Mouse (Mus musculus) midbrain, embryonic 13.5 days (tissue): ENCODE results near the gene Vegfd. TPM values are rescaled to one million over a fixed set of nuclear protein-coding genes. Genes with fewer than 3 reads are reported as not detected.

Source experiments
- ATAC-seq: fragments of 200-750 bp; cut with Nextera tagmentation; 2 replicates; pipeline ENCODE4 v1.8.0; 2017; ENCODE audit warnings: mild to moderate bottlenecking, moderate TSS enrichment, moderate library complexity
- H3K27ac ChIP-seq: fragments of 300-500 bp; sonication (generic); 2 replicates; pipeline ENCODE4 v1.5.1; 2015; ENCODE audit warnings: inconsistent platforms, mild to moderate bottlenecking, moderate library complexity
- H3K27me3 ChIP-seq: fragments of 300-500 bp; sonication (generic); 2 replicates; pipeline ENCODE4 v1.6.1; 2015; ENCODE audit warnings: mild to moderate bottlenecking, inconsistent platforms
- H3K36me3 ChIP-seq: fragments of 300-500 bp; sonication (generic); 2 replicates; pipeline ENCODE4 v1.6.1; 2015; ENCODE audit warnings: mild to moderate bottlenecking, inconsistent platforms
- H3K4me1 ChIP-seq: fragments of 300-500 bp; sonication (generic); replicated peaks from 2 replicates; pipeline ENCODE4 v1.6.1; 2015; ENCODE audit warnings: inconsistent platforms
- H3K4me2 ChIP-seq: fragments of 300-500 bp; sonication (generic); replicated peaks from 2 replicates; pipeline ENCODE4 v1.6.1; 2015; ENCODE audit warnings: moderate library complexity, mild to moderate bottlenecking, inconsistent platforms
- H3K4me3 ChIP-seq: fragments of 300-500 bp; sonication (generic); replicated peaks from 2 replicates; pipeline ENCODE4 v1.5.1; 2015; ENCODE audit warnings: mild to moderate bottlenecking, inconsistent platforms
- H3K9ac ChIP-seq: fragments of 300-500 bp; sonication (generic); replicated peaks from 2 replicates; pipeline ENCODE4 v1.6.1; 2015; ENCODE audit warnings: mild to moderate bottlenecking, inconsistent platforms
- H3K9me3 ChIP-seq: fragments of 300-500 bp; sonication (generic); 2 replicates; pipeline ENCODE4 v1.6.1; 2016; ENCODE audit warnings: mild to moderate bottlenecking, inconsistent platforms
- WGBS: fragments of 180-500 bp; shearing (Covaris S2); methylation state at CpG from one replicate; pipeline ENCODE4 v1.1.7; 2015; 5-methylcytosine and 5-hydroxymethylcytosine counted together
- polyA plus RNA-seq: library from polyadenylated mRNA; unstranded; fragments of >200 nt; fragmentation: Nextera tagmentation; extraction: Ambion mirVana; gene quantifications from 2 replicates; pipeline ENCODE4 v1.2.1, GENCODE M21; 2015

The Vegfd gene
- 0.12 and 0.49 TPM in 2 replicates for polyA plus RNA-seq

GRCm38 (mm10) chrX:164373081-164373480, at the start of gene Vegfd:
Gene Vegfd, plus strand, starts transcription at chrX:164373378.
- no peak for ATAC-seq
- no peak within 1 kb of the TSS for H3K4me3 ChIP-seq
- no peaks in the 10 kb centered on the region for H3K36me3 ChIP-seq
- H3K27ac ChIP-seq, result no peak within 1 kb of the TSS
- no peaks in the 10 kb centered on the region for H3K9me3 ChIP-seq
- H3K9ac ChIP-seq, result no peak within 1 kb of the TSS
- WGBS, result 41% methylated on average over 3 of the region's 3 CpGs
- no peaks in the 10 kb centered on the region for H3K4me1 ChIP-seq
- no peaks in the 10 kb centered on the region; the same call in 1 of the 2 replicates for H3K27me3 ChIP-seq
- H3K4me2 ChIP-seq, result no peak within 1 kb of the TSS

DNA sequence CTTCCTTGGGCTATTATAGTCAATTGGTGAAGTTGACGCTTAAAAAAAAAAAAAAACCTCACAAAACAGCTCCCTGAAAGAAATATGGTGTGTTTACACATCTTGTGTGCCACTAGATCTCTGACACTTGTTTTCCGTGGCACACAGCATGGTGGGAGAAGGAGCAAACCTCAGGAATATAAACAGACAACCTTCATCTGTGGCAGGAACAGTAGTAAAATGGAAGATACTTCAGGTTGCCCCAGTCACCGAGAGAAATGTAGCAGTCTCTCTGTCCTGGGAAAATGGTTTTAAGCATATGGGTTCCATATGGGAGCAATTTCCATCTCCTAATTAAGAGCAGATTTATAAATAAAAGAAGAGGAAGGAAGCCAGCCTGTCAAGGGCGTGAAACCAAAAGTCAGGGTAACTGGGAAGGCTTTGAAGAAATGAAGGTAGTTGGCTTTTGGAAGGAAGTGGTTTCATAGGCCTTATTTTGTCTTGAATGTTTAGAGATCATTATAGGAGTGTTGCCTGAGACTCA, 49.7 kb upstream of the Vegfd start:
- H3K27ac ChIP-seq, result no peak overlapping the region
- no peak overlapping the region for H3K4me3 ChIP-seq
- no peak overlapping the region for H3K9ac ChIP-seq
- H3K4me2 ChIP-seq, result no peak overlapping the region
- no peaks in the 10 kb centered on the region for H3K9me3 ChIP-seq
- no peak for ATAC-seq
- no peaks in the 10 kb centered on the region for H3K4me1 ChIP-seq
- H3K27me3 ChIP-seq, result peaks cover 9% of the 10 kb centered on the region; the same call in 1 of the 2 replicates
- WGBS, result 75% methylated on average over 4 of the region's 4 CpGs
- H3K36me3 ChIP-seq, result no peaks in the 10 kb centered on the region

- ATAC-seq, result no peak
- WGBS, result 89% methylated on average over 2 of the region's 2 CpGs
These were observed 42.8 kb upstream of the Vegfd start for GRCm38 (mm10) chrX:164330351-164330750.

DNA sequence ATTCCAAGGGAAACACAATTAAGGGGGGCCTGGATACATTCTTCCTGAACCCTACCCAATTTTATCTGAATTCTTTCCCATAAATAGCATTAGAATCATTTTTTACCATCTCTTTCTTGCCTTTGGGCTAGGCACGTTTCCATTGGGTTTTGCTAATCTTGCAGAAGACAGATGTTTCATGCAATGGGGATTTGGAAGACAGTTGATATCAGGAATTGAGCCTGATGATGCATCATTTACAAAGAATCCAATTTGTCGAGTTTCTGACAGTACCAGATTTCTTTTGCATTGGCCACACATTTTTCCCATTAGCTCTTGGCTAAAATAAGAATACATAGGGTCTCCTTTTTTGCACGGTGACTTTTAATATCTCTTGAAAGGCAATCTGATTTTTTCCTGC, 42.4 kb upstream of the Vegfd start:
- H3K9me3 ChIP-seq, result no peaks in the 10 kb centered on the region
- no peak overlapping the region for H3K4me2 ChIP-seq
- H3K9ac ChIP-seq, result no peak overlapping the region
- no peaks in the 10 kb centered on the region for H3K4me1 ChIP-seq
- H3K4me3 ChIP-seq, result no peak overlapping the region
- no peaks in the 10 kb centered on the region for H3K36me3 ChIP-seq
- no peaks in the 10 kb centered on the region for H3K27me3 ChIP-seq
- no peak overlapping the region for H3K27ac ChIP-seq
- no peak for ATAC-seq
- WGBS, result 77% methylated on average over 3 of the region's 3 CpGs

More at GRCm38 (mm10) chrX:164330351-164330750, 42.8 kb upstream of the Vegfd start:
- no peak overlapping the region for H3K4me2 ChIP-seq
- no peak overlapping the region for H3K27ac ChIP-seq
- H3K9ac ChIP-seq, result no peak overlapping the region
- no peaks in the 10 kb centered on the region for H3K27me3 ChIP-seq
- no peak overlapping the region for H3K4me3 ChIP-seq
- H3K36me3 ChIP-seq, result no peaks in the 10 kb centered on the region
- H3K4me1 ChIP-seq, result no peaks in the 10 kb centered on the region
- no peaks in the 10 kb centered on the region for H3K9me3 ChIP-seq

GRCm38 (mm10) chrX:164338591-164338990, 34.6 kb upstream of the Vegfd start:
- ATAC-seq, result no peak
- no peak overlapping the region for H3K4me3 ChIP-seq
- no peak overlapping the region for H3K4me2 ChIP-seq
- H3K27me3 ChIP-seq, result no peaks in the 10 kb centered on the region
- no peaks in the 10 kb centered on the region for H3K36me3 ChIP-seq
- H3K4me1 ChIP-seq, result no peaks in the 10 kb centered on the region
- WGBS, result 90% methylated on average over 4 of the region's 4 CpGs
- no peak overlapping the region for H3K9ac ChIP-seq
- H3K27ac ChIP-seq, result no peak overlapping the region
- no peaks in the 10 kb centered on the region for H3K9me3 ChIP-seq

- Histone ChIP-seq H3K36me3 (no peaks in the 10 kb centered on the region), H3K9ac (no peak overlapping the region), H3K9me3 (no peaks in the 10 kb centered on the region), H3K4me2 (no peak overlapping the region), H3K27ac (no peak overlapping the region), H3K4me3 (no peak overlapping the region), H3K4me1 (no peaks in the 10 kb centered on the region), H3K27me3 (no peaks in the 10 kb centered on the region)
- no peak for ATAC-seq
- 95% methylated on average over 4 of the region's 4 CpGs for WGBS
These were observed 27.7 kb upstream of the Vegfd start for GRCm38 (mm10) chrX:164345359-164345938.

DNA sequence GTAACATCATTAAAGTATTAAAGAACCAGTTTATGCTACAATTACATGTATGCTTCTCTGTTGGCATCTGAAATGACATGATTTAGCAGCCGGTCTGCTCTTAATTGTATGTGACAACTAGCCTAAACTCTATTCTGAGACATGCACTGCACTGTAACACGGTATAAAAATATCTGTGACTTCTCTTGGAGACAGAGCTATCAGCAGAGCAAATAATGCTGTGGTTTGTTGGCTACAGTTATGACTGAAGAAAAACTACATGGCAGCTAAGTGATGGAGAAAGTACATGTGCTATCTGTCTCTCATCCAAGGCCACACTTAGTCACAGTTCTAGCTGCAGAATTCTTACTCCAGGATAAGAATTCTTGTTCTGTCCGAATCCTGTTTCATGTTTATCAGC, 24.2 kb upstream of the Vegfd start:
- Histone ChIP-seq H3K36me3 (no peaks in the 10 kb centered on the region), H3K9ac (no peak overlapping the region), H3K27ac (no peak overlapping the region), H3K4me2 (no peak overlapping the region), H3K9me3 (no peaks in the 10 kb centered on the region), H3K4me3 (no peak overlapping the region), H3K4me1 (no peaks in the 10 kb centered on the region), H3K27me3 (no peaks in the 10 kb centered on the region)
- 93% methylated on average over 3 of the region's 3 CpGs for WGBS
- ATAC-seq, result no peak

DNA sequence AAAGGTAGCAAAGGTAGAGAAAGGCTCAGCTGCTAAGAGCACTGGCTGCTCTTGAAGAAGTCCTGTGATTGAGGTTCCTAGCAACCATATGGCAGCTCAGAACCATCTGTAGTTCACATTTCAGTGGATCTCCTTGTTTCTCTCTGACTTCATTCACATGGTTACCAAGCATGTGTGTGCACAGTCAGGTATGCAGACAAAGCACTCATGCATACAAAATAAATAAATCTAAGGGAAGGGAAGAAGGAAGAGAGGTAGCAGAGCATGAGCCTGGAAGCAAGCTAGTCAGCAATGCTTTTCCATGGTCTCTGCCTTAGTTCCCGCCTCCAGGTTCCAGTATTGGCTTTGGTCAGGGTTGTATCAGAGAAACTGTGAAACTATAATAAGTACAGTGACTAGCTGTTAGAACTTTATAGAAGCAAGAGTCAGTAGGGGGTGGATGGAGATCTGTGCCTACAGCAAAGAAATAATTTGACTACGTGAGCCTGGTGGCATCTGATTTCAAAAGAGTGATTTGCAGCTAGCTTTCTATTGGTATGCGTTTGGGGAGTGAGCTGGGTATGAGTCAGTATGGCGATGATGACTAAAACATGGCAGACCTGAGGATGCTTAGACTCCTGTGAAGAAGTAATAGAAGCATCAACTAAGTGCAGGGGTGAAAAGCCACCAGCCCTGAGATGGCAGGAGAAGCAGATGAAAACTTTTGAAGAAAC, 7.9 kb upstream of the Vegfd start:
- no peak for ATAC-seq
- Histone ChIP-seq H3K9me3 (no peaks in the 10 kb centered on the region), H3K4me1 (no peaks in the 10 kb centered on the region), H3K27me3 (no peaks in the 10 kb centered on the region), H3K4me3 (no peak overlapping the region), H3K4me2 (no peak overlapping the region), H3K36me3 (no peaks in the 10 kb centered on the region), H3K9ac (no peak overlapping the region), H3K27ac (no peak overlapping the region)
- 82% methylated on average over 4 of the region's 4 CpGs for WGBS

DNA sequence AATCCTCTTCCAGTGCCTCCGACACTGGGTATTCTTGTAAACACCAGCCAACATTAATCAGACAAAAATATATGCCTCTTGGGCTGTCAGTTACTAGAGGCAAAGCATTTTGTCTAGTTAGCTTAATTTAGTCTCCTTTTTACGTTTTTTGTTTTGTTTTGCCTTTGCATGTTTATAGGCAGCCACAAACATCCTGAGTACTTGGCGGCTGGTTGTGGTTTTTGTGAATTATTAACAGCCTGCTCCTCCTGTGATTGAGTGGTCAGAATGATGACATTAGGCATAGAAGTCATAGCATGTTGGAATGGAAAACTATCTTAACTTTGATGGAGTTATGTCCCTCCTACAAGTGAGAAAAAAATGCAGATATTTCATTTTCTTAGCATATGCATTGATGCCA, 2.6 kb upstream of the Vegfd start:
- Histone ChIP-seq H3K27ac (no peak overlapping the region), H3K4me3 (no peak overlapping the region), H3K9ac (no peak overlapping the region), H3K4me1 (no peaks in the 10 kb centered on the region), H3K9me3 (no peaks in the 10 kb centered on the region), H3K4me2 (no peak overlapping the region), H3K27me3 (no peaks in the 10 kb centered on the region; the same call in 1 of the 2 replicates), H3K36me3 (no peaks in the 10 kb centered on the region)
- ATAC-seq, result no peak
- WGBS, result 87% methylated on average over 3 of the region's 3 CpGs

DNA sequence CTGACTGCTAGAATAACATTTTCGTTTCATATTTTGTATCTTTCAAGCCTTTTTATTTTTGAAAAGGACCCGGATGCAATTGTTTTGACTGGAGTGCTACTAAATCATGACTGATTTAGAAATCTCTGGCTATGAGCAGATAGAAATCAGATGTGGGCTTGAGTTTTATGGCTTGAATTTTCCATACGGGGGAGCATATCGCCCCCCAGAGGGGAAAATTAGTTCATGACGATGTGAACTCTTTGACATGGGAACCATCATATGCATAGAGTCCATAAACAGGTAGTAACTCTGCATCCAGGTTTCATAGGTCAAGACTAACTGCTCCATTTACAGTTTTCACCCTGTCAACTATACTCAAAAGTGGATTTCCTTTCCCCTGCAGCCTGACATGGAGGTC, 1.4 kb downstream of the Vegfd start:
- H3K27ac ChIP-seq, result no peak overlapping the region
- H3K27me3 ChIP-seq, result no peaks in the 10 kb centered on the region; the same call in 1 of the 2 replicates
- H3K4me3 ChIP-seq, result no peak overlapping the region
- no peaks in the 10 kb centered on the region for H3K9me3 ChIP-seq
- no peaks in the 10 kb centered on the region for H3K4me1 ChIP-seq
- WGBS, result 61% methylated on average over 5 of the region's 5 CpGs
- ATAC-seq, result no peak
- H3K4me2 ChIP-seq, result no peak overlapping the region
- no peaks in the 10 kb centered on the region for H3K36me3 ChIP-seq
- no peak overlapping the region for H3K9ac ChIP-seq

GRCm38 (mm10) chrX:164379721-164380120, 6.5 kb downstream of the Vegfd start:
- no peak overlapping the region for H3K27ac ChIP-seq
- no peak overlapping the region for H3K4me2 ChIP-seq
- ATAC-seq, result no peak
- H3K9ac ChIP-seq, result no peak overlapping the region
- H3K4me1 ChIP-seq, result no peaks in the 10 kb centered on the region
- no peak overlapping the region for H3K4me3 ChIP-seq
- 0 out of 2 replicates have a peak, but pooled peaks cover 8% of the 10 kb centered on the region for H3K27me3 ChIP-seq
- H3K36me3 ChIP-seq, result no peaks in the 10 kb centered on the region
- H3K9me3 ChIP-seq, result no peaks in the 10 kb centered on the region
- 87% methylated on average over 4 of the region's 4 CpGs for WGBS

GRCm38 (mm10) chrX:164381618-164382408, 8.6 kb downstream of the Vegfd start:
- H3K9me3 ChIP-seq, result no peaks in the 10 kb centered on the region
- peak overlapping the region; percentile 41 for H3K4me3 ChIP-seq
- no peak overlapping the region for H3K9ac ChIP-seq
- peak; percentile 99 for ATAC-seq
- no peak overlapping the region for H3K27ac ChIP-seq
- no peaks in the 10 kb centered on the region for H3K36me3 ChIP-seq
- H3K4me2 ChIP-seq, result peak overlapping the region; percentile 68
- WGBS, result 18% methylated on average over 33 of the region's 33 CpGs
- 0 out of 2 replicates have a peak, but pooled peaks cover 10% of the 10 kb centered on the region for H3K27me3 ChIP-seq
- no peaks in the 10 kb centered on the region for H3K4me1 ChIP-seq
